Mouse (Mus musculus) erythroblast, embryonic 14.5 days (primary cell): ENCODE measurements around the gene Omt2a. TPM values are rescaled to one million over a fixed set of nuclear protein-coding genes. Genes with fewer than 3 reads are reported as not detected.
"Not testable (repeated sequence)": the region's sequence is repeated elsewhere in the genome, so short reads cannot be mapped to it uniquely, and the experiment has no call there.

ENCODE experiments used
- H3K27me3 ChIP-seq: 2 replicates; pipeline ENCODE4 v1.6.1; 2012; ENCODE audit warnings: inconsistent platforms; ENCODE audit not compliant: control insufficient read depth
- H3K36me3 ChIP-seq: 2 replicates; pipeline ENCODE4 v1.6.1; 2012; ENCODE audit warnings: mild to moderate bottlenecking, inconsistent platforms; ENCODE audit not compliant: control insufficient read depth
- H3K4me1 ChIP-seq: 2 replicates; pipeline ENCODE4 v1.6.1; 2012; ENCODE audit warnings: inconsistent platforms; ENCODE audit not compliant: control insufficient read depth
- H3K4me3 ChIP-seq: replicated peaks from 2 replicates; pipeline ENCODE3; 2012; ENCODE audit warnings: moderate library complexity, mild to moderate bottlenecking, inconsistent platforms
- H3K9me3 ChIP-seq: 2 replicates; pipeline ENCODE4 v1.6.1; 2012; ENCODE audit warnings: low read length, inconsistent platforms, mixed read lengths; ENCODE audit not compliant: control insufficient read depth
- GATA1 ChIP-seq: IDR thresholded peaks from 2 replicates; pipeline ENCODE4 v1.6.1; 2012; ENCODE audit warnings: low read length, inconsistent platforms, mixed read lengths
- TAL1 ChIP-seq: IDR thresholded peaks from 3 replicates; pipeline ENCODE4 v1.6.1; 2012; ENCODE audit warnings: low read length, inconsistent platforms, mixed read lengths
- polyA plus RNA-seq: library from polyadenylated mRNA; stranded (reverse); fragments of >175 nt; gene quantifications from 2 replicates; pipeline ENCODE4 v1.2.3, GENCODE M21; 2012

The Omt2a gene
- not detected in 2 replicates for polyA plus RNA-seq

DNA sequence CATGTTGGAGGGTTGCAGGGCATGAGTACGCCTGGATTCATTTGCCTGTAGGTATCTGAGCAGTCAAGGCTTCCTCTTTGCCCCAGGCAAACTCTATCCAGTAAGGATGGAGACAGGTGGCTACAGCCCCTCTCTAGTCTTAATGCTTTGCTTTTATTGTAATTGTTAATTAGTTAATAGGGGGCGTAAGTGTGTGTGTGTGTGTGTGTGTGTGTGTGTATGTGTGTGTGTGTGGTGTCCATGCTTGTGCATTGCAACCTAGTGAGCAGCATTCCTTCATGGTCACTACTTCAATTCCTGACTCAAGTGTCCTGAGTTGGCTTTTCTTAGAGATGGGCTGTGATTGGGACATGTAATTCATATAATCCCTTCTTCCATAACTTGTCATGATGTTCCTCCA, at the start of gene Omt2a:
TSS of gene Omt2a (minus strand) at position 101 of the 400 bp plus-strand sequence.
- Histone ChIP-seq H3K9me3 (no peaks in the 10 kb centered on the region; the same call in 1 of the 2 replicates), H3K27me3 (no peaks in the 10 kb centered on the region), H3K4me3 (no peak within 1 kb of the TSS), H3K4me1 (no peaks in the 10 kb centered on the region), H3K36me3 (no peaks in the 10 kb centered on the region)
- TF ChIP-seq TAL1, result no peak
- TF ChIP-seq GATA1, result no peak

DNA sequence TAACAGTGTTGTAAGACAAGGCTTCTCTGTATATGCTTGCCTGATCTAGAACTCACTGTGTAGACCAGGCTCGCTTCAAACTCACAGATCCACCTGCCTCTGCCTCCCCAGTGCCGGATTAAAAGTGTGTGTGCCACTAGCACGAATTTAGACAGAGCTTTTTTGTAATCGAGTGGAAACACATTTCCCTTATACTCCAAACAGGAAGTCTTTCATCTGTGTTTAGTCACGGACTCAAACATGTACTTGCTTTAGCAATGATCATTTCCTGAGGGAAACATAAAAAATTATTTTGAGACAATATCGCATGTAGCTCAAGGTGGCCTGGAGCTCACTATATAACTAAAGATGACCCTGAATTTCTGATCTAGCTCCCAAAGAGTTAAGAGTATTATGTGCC, 48.8 kb upstream of the Omt2a start:
- TF ChIP-seq GATA1 (no peak), TAL1 (no peak)

DNA sequence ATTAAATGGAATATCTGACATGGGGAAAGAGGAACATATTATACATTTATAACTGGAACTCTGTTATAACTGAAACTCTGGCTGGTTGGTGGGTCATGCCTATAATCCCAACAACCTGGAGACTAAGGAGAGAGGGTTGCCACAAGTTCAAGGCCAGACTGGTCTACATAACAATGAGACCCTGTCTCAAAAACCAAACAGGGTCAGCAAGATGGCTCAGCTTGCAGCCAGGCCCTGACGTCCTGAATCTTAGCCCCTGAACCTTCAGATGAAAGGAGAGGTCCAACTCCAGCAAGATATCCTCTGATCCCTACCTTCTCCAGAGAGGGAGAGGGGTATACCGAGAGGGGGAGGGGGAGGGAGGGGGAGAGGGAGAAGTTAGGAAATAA, 45.9 kb upstream of the Omt2a start:
- no peak for TF ChIP-seq TAL1
- TF ChIP-seq GATA1, result no peak
- H3K27me3 ChIP-seq, result no peaks in the 10 kb centered on the region
- no peak overlapping the region for H3K4me3 ChIP-seq

More for the DNA sequence above, 48.8 kb upstream of the Omt2a start:
- no peak overlapping the region for H3K4me3 ChIP-seq
- no peaks in the 10 kb centered on the region for H3K27me3 ChIP-seq
- H3K36me3 ChIP-seq, result no peaks in the 10 kb centered on the region
- H3K9me3 ChIP-seq, result no peaks in the 10 kb centered on the region
- H3K4me1 ChIP-seq, result no peaks in the 10 kb centered on the region; the same call in 1 of the 2 replicates

DNA sequence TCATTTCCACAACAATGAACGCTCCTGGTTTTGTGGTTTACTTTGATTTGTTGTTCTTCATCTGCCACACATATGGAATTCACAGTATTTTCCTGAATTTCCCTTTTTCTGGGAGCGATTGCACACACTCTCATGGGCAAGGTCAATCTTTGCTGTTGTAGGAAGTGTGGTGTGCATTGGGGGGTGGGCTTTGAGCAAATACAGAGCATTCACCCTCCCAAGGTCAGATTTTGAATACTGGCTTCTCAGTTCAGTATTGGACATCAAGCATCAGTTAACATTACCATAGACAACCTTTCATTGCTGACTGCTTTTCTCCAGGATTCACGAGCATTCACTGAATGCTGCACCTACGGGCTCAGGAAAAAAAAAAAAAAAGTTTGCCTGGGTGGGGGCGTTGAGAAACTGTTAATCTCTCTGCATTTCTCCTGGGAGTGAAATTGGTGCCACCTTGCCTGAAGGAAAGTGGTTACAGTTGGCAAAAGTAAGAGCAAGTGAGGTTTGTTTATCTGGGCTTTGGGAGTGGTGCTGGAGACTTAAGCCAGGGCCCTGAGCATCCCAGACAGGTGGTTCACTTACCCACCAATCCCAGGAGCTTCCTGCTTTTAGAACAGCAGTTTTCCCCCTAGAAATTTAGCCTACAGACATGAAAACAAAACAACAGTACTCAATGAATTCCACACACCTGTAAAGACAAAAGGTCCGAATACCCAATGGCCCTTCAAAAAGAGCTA, 45.3 kb upstream of the Omt2a start:
- no peaks in the 10 kb centered on the region for H3K27me3 ChIP-seq
- no peaks in the 10 kb centered on the region for H3K36me3 ChIP-seq
- H3K9me3 ChIP-seq, result no peaks in the 10 kb centered on the region
- no peak for TF ChIP-seq GATA1
- TF ChIP-seq TAL1, result no peak
- no peak overlapping the region for H3K4me3 ChIP-seq
- H3K4me1 ChIP-seq, result no peaks in the 10 kb centered on the region

More for the DNA sequence above, 45.9 kb upstream of the Omt2a start:
- no peaks in the 10 kb centered on the region for H3K36me3 ChIP-seq
- no peaks in the 10 kb centered on the region for H3K4me1 ChIP-seq
- H3K9me3 ChIP-seq, result no peaks in the 10 kb centered on the region

DNA sequence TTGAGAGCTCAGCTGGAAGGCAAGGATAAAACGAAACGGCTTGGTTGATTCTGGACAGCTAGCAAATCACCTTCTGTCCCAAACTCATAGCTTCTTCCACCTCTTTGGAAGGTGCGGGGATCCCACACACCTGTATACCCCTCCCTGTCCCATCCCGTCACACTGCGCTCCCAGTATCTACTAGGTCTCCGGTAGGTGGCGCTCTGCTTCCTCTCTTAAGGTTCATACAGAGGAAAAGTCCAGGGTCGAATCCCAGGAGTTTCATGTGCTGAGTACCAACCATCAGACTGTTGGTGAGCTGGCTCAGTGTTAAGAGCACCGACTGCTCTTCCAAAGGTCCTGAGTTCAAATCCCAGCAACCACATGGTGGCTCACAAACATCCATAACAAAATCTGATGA, 43.5 kb upstream of the Omt2a start:
- Histone ChIP-seq H3K9me3 (no peaks in the 10 kb centered on the region), H3K27me3 (no peaks in the 10 kb centered on the region), H3K4me1 (no peaks in the 10 kb centered on the region), H3K4me3 (no peak overlapping the region), H3K36me3 (no peaks in the 10 kb centered on the region)
- TF ChIP-seq TAL1, result no peak

DNA sequence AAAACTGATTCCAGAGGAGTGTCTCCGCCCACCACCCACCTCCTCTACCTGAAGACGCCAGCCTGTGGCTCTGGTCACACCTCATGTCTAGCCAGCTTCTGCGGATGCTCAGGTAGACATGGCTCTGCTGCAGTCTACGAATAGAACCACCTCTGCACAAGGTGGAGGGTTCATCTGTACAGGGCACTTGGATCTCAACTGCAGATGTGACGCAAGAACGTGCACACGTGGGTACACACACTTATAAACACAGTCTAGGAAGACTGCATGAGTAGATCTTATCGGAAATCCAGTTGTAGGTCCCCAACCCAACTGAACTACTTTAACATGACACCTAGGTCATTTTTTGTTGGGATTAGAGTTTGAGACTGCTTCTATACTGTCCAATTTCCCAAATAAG, 41.0 kb upstream of the Omt2a start, which contains the start of gene Gsta2:
TSS of gene Gsta2 (minus strand) at position 178 of the 400 bp plus-strand sequence.
- H3K36me3 ChIP-seq, result no peaks in the 10 kb centered on the region
- H3K4me3 ChIP-seq, result no peak within 1 kb of the TSS
- no peaks in the 10 kb centered on the region for H3K4me1 ChIP-seq
- H3K9me3 ChIP-seq, result no peaks in the 10 kb centered on the region
- no peak for TF ChIP-seq TAL1
- TF ChIP-seq GATA1, result no peak
- no peaks in the 10 kb centered on the region for H3K27me3 ChIP-seq

DNA sequence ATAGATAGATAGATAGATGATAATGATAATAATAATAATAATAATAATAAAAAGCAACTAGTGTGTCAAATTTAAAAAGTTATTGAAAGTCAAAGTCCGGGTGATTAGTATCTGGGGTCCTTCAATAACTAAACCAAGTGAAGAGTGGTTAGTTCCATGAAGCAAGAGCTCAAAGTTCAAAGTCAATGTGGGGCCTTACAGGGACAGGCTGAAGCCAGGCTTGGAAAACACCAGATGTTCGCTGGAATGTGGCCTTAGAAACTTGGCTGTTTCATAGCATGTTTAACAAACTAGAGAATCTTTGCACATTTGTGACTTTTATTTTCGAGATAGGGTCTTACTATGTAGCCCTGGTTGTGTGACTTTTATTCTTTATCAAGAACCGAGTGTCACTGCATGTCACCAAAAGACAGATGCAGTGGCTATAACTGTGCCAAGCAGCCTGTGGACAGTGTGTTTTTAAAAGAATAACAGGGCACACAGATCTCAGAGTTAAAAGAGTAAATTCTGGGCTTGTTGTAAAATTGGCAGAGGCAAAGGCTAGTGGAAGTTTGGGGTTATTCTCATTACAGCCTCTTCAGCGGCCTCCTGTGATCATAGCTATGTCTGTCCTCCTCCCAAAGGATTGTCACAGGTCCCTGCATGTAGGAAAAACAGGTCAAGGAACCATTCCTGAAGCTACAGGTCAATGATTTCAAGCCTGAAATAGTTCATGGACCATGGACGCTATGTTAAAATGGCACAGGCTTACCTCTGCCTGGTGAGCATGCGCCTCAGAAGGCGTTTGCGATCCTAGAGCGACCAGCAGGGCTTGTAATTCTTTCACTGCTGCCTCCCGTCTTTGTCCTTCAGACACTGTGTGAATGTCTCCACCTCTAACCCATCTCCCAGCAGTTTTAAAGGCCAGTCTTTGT, 40.3 kb upstream of the Omt2a start:
- no peaks in the 10 kb centered on the region for H3K36me3 ChIP-seq
- no peak overlapping the region for H3K4me3 ChIP-seq
- TF ChIP-seq TAL1 (no peak), GATA1 (no peak)

DNA sequence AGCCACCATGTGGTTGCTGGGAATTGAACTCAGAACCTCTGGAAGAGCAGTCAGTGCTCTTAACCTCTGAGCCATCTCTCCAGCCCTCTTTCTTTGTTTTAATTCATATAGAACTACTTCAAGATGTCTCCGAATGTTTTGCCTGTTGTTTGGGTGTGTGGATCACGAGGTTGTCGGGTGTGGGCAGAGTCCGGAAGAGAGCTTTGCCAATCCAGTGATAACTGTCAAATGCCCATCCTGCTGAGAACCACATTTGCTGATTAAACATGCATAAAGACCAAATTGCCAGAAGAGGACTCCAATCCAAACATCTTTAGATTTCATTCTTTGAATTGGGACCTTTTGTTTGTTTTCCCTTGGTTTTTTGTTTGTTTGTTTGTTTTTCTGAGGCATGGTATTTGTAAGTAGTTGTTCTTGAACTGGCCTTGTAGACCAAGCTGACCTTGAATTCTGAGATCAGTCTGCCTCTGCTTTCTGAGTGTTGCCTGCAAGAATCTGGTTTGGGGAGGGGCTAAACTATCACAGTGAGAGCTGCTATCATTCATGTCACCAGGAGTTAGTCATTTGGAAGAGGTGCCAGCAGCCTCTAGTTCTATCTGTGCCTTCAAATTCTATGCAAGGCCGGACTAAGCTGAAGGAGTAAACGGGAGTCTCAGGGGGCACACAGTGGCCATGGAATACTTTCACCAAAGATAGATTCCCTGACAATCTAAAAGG, 37.1 kb upstream of the Omt2a start:
- no peak overlapping the region for H3K4me3 ChIP-seq
- H3K27me3 ChIP-seq, result no peaks in the 10 kb centered on the region
- H3K36me3 ChIP-seq, result no peaks in the 10 kb centered on the region
- no peak for TF ChIP-seq TAL1
- TF ChIP-seq GATA1, result no peak
- no peaks in the 10 kb centered on the region for H3K9me3 ChIP-seq
- H3K4me1 ChIP-seq, result no peaks in the 10 kb centered on the region

More for the DNA sequence above, 40.3 kb upstream of the Omt2a start:
- Histone ChIP-seq H3K27me3 (no peaks in the 10 kb centered on the region), H3K9me3 (no peaks in the 10 kb centered on the region), H3K4me1 (no peaks in the 10 kb centered on the region)

DNA sequence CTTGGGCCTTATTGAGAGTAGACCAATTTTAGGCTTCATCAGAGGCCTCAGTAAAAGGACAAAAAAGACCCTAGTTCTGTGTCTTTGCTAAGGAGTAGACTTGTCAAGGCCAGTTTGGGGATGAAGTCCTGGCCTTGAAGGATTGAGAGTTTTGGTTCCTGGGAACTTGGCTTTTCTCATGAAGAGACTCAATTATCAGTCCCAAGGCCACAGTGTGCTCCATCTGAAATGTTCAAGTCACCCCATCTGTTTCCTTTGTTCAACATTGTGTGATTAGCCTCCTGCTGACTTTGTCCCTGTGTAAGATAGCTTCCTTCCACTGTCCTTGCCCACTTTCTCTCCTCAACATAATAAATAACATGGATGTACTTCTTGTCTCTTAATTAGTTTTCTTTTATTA, 35.4 kb upstream of the Omt2a start:
- not testable (repeated sequence) for H3K4me1 ChIP-seq, H3K4me3 ChIP-seq, H3K27me3 ChIP-seq, H3K9me3 ChIP-seq, H3K36me3 ChIP-seq

DNA sequence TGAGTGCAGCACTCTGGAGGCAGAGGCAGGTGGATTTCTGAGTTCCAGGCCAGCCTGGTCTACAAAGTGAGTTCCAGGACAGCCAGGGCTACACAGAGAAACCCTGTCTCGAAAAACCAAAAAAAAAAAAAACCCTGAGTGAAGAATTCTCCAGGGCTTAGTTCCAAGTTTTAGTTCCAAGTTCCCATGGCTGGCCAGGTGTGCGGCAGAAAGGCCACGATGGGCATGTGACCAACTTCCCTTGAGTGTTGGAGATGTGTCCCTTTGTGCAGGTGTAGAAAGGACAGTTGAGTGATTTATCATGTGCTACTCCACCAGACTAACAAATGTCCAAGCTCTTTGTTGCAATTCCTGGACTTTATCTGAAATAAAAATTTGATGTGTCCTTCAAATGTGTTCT, 34.5 kb upstream of the Omt2a start:
- H3K4me3 ChIP-seq, H3K27me3 ChIP-seq, H3K36me3 ChIP-seq, H3K9me3 ChIP-seq, H3K4me1 ChIP-seq: not testable (repeated sequence)

DNA sequence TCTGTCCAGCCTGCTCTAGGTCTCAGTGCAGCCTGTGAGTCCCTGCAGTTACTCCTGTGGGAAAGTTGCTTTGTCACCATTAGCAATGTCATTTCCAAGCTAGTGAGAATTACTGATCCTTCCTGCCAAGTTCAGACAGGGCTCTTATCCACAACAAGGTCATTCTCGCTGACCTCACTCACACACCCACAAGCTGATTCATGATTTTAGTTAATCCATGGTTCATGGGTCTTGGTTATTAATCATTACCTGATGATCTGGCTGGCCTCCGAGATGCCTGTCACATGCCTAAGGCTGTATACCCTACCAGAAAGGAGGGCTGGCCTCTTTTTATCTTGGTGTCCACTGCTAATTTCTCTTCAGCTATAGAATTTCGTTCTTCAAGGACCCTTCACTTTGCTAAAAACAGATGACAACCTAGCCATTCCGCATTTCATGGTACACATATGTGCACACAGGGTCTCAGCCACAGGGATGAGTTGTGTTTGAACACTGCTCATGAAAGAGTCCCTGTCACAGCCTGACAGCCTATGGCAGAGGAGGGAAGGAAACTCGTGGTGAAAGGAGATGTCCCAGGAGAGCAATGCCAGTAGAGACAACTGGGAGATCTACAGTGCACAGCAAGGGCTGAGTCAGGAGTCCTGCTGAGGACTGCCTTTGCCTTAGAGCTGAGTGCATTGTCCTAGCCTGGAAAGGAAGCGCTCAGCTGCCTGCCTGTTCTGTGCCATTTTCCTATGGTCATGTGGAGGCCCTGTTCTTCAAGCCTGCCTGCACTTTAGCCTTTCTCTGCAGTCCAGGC, 33.8 kb upstream of the Omt2a start:
- H3K36me3 ChIP-seq, H3K4me3 ChIP-seq, H3K4me1 ChIP-seq, H3K9me3 ChIP-seq, H3K27me3 ChIP-seq: not testable (repeated sequence)
